Mouse (Mus musculus) NIH3T3 (cell line): ENCODE data around the gene Ap1m1.

Experiments used
- DNase-seq: peaks from one replicate; pipeline ENCODE4 v3.0.0-alpha.2; 2012; ENCODE audit warnings: low read depth

The Ap1m1 gene

GRCm38 (mm10) chr8:72295125-72295524 lies 55.3 kb downstream of the Ap1m1 start:
- DNase-seq: no peak

- DNase-seq: peak; percentile 92
Measured at GRCm38 (mm10) chr8:72295679-72296078, 55.9 kb downstream of the Ap1m1 start.

- DNase-seq: no peak
Measured at GRCm38 (mm10) chr8:72296561-72296960, 56.7 kb downstream of the Ap1m1 start.

GRCm38 (mm10) chr8:72298928-72299327 lies 59.1 kb downstream of the Ap1m1 start:
- DNase-seq: no peak

GRCm38 (mm10) chr8:72300654-72301400 lies 61.0 kb downstream of the Ap1m1 start:
- no peak for DNase-seq

- no peak for DNase-seq
Measured at GRCm38 (mm10) chr8:72301497-72301896, 61.7 kb downstream of the Ap1m1 start.

GRCm38 (mm10) chr8:72302986-72303612 lies 63.3 kb downstream of the Ap1m1 start:
- DNase-seq: peak; percentile 92

- peak; percentile 95 for DNase-seq
Measured at GRCm38 (mm10) chr8:72303633-72304032, 63.8 kb downstream of the Ap1m1 start.

GRCm38 (mm10) chr8:72305210-72305905 lies 65.5 kb downstream of the Ap1m1 start, which contains the start of gene Gm10282:
TSS of gene Gm10282 (minus strand) at chr8:72305260.
- peak; percentile 60 for DNase-seq

- no peak for DNase-seq
Measured at GRCm38 (mm10) chr8:72306913-72307312, 67.1 kb downstream of the Ap1m1 start.
